Mouse (Mus musculus): Measurements from ENCODE around the gene Gm42906.

DNA sequence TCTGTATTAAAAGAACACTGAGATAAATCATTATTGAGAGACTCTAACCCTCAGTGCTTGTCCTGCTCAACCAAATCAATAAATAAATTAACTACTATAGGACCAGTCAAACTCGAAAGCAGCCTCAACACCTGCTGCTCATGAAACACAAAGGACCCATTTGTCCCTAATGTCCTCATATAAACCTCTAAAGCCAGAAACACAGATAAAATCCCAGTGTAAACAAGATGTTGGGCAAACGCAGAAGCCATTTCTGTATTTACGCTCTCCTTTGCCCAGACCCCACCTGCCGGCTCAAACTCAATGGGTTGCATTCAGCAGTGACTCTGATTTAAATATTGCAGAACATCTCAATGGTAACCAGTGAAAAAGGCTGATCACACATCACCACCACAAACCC, 131.7 kb downstream of the Gm42906 start:
- TF ChIP-seq HCFC1 (IDR thresholded peaks at IDR 0.05; ENCODE audit: borderline replicate concordance, insufficient read depth, low read length), result no peak
- no peak for TF ChIP-seq ZNF384 (IDR thresholded peaks at IDR 0.05; ENCODE audit: low read depth, low read length)
- TF ChIP-seq CHD2 (IDR thresholded peaks at IDR 0.05; ENCODE audit: low read depth, low read length), result no peak
- no peak for TF ChIP-seq MAFK (IDR thresholded peaks at IDR 0.05; ENCODE audit: insufficient read depth, low read depth, low read length)
- TF ChIP-seq ZC3H11A (IDR thresholded peaks at IDR 0.05; ENCODE audit: borderline replicate concordance, low read depth, low read length), result no peak

All from ES-E14 (cell line).